9 mouse cellular contexts compared by ENCODE assay signal in the genomic region with DNA sequence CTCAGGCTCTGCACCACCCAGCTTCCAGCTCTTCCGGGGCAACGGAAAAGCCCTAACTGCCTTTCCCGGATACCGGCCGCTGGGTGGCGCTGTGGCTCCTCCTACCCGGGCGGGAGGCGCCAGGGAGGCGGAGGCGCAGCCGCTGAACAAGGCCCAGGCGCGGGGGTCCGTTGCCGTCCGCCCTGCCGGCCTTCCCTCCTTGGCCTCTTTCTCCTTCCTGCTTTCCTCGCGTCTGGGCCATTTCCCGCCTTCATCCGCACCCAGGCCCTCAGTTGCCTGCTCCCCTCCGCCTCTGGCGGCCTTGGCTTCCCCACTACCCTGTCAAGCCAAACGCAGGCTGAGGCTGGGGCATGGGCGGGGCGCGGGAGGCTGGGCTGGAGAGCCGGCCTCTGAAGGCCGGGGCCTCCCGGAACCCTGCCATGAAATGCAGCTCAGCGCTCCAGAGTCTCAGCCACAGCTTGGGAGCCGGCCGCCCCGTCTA. TPM values are rescaled to one million over a fixed set of nuclear protein-coding genes. Genes with fewer than 3 reads are reported as not detected.
DNase-seq lines count a peak whose midpoint lies in the region; ATAC-seq lines count a peak whose summit lies in the region.
"Had no signal": no experiment of that assay in that cellular context is flagged by ENCODE, and none has a peak within 500 bp of the region (broad histone marks: within the 10 kb centered on the region; RNA-seq: fewer than 3 reads in every experiment).

No protein-coding gene starts in this region.

- peaks cover 11% of the 10 kb centered on the region for H3K27me3 ChIP-seq in heart, embryonic 15.5 days
- peaks cover 2% of the 10 kb centered on the region; the same call in 1 of the 2 replicates for H3K27me3 ChIP-seq in liver, embryonic 16.5 days (ENCODE audit: control insufficient read depth, insufficient read depth, low read depth, low read length)
- H3K27me3 ChIP-seq in neural tube, embryonic 13.5 days, result peaks cover 63% of the 10 kb centered on the region

- DNase-seq in 3T3-L1 (ENCODE audit: low read depth, low spot score), result peak; percentile 32
- DNase-seq in adrenal gland, postnatal 36 days, result peak; percentile 84 to 86
- DNase-seq in fibroblast of lung, adult 2 months (ENCODE audit: low read depth), result peak; percentile 6
- peak; percentile 83 for DNase-seq in kidney, postnatal 10 days
- peak; percentile 81 for DNase-seq in testis, postnatal 14 days (ENCODE audit: low spot score)

- peak; percentile 84 for ATAC-seq in heart, embryonic 15.5 days (replicated peaks; ENCODE audit: insufficient number of reproducible peaks, insufficient read depth, low FRiP score, low read depth)
- peak; percentile 74 for ATAC-seq in liver, embryonic 16.5 days (ENCODE audit: low read depth)
- ATAC-seq in neural tube, embryonic 13.5 days (ENCODE audit: low read depth), result peak; percentile 79
- ATAC-seq: Patski had no signal

- WGBS in heart, embryonic 15.5 days, result 17% methylated on average over 31 of the region's 35 CpGs
- WGBS in liver, embryonic 16.5 days (ENCODE audit: insufficient replicate concordance), result 10% methylated on average over 34 of the region's 35 CpGs
- WGBS in neural tube, embryonic 13.5 days, result 12% methylated on average over 35 of the region's 35 CpGs

- H3K27ac ChIP-seq in heart, embryonic 15.5 days, result peak overlapping the region; percentile 58; the same call in 1 of the 2 replicates
- H3K27ac ChIP-seq in liver, embryonic 16.5 days (ENCODE audit: low read length), result no peak overlapping the region
- H3K27ac ChIP-seq in neural tube, embryonic 13.5 days (replicated peaks), result peak overlapping the region; percentile 38; the same call in 1 of the 2 replicates

- no peaks in the 10 kb centered on the region for H3K36me3 ChIP-seq in heart, embryonic 15.5 days
- no peaks in the 10 kb centered on the region for H3K36me3 ChIP-seq in liver, embryonic 16.5 days (ENCODE audit: control insufficient read depth, insufficient read depth)
- no peaks in the 10 kb centered on the region for H3K36me3 ChIP-seq in neural tube, embryonic 13.5 days

- H3K9me3 ChIP-seq in heart, embryonic 15.5 days (replicated peaks), result no peaks in the 10 kb centered on the region
- no peaks in the 10 kb centered on the region for H3K9me3 ChIP-seq in liver, embryonic 16.5 days (replicated peaks; ENCODE audit: control insufficient read depth, low read length)
- H3K9me3 ChIP-seq in neural tube, embryonic 13.5 days, result no peaks in the 10 kb centered on the region

- H3K9ac ChIP-seq in heart, embryonic 15.5 days, result peak overlapping the region; percentile 56
- H3K9ac ChIP-seq in liver, embryonic 16.5 days (ENCODE audit: low read depth, low read length), result peak overlapping the region; percentile 45; the same call in 1 of the 2 replicates
- H3K9ac ChIP-seq in neural tube, embryonic 13.5 days, result peak overlapping the region; percentile 58

- H3K4me3 ChIP-seq in heart, embryonic 15.5 days, result peak overlapping the region; percentile 51
- peak overlapping the region; percentile 53 for H3K4me3 ChIP-seq in liver, embryonic 16.5 days (ENCODE audit: low read depth, low read length)
- peak overlapping the region; percentile 29 for H3K4me3 ChIP-seq in neural tube, embryonic 13.5 days

- H3K4me2 ChIP-seq in heart, embryonic 15.5 days, result peak overlapping the region; percentile 68
- H3K4me2 ChIP-seq in liver, embryonic 16.5 days (ENCODE audit: low read depth, low read length), result peak overlapping the region; percentile 50
- peak overlapping the region; percentile 48 for H3K4me2 ChIP-seq in neural tube, embryonic 13.5 days

- no peaks in the 10 kb centered on the region for H3K4me1 ChIP-seq in heart, embryonic 15.5 days (replicated peaks)
- no peaks in the 10 kb centered on the region for H3K4me1 ChIP-seq in liver, embryonic 16.5 days (ENCODE audit: control insufficient read depth, low read depth, low read length)
- no peaks in the 10 kb centered on the region for H3K4me1 ChIP-seq in neural tube, embryonic 13.5 days (replicated peaks)

RNA-seq across cellular contexts. Expression of gene Tmem28, which starts 32.5 kb away (rescaled TPM):
- 1 to 10 TPM; 2.0 to 2.4 TPM for total RNA-seq in adrenal gland, postnatal 36 days (2021)
- polyA plus RNA-seq in heart, embryonic 15.5 days (2015; fragmentation: Nextera tagmentation; extraction: Ambion mirVana), result 0.04 TPM in 1 of 2 replicates, not detected in the other
- not detected in 2 replicates for polyA plus RNA-seq in liver, embryonic 16.5 days (2015; fragmentation: Nextera tagmentation; extraction: Ambion mirVana)
- polyA plus RNA-seq in neural tube, embryonic 13.5 days (2015; fragmentation: Nextera tagmentation; extraction: Ambion mirVana), result 0.99 and 1.5 TPM in 2 replicates
- polyA plus RNA-seq: Patski had no signal

Comparison
In these comparisons a context has a peak if more than half of its experiments do, and no peak if none do; other contexts are left out.
1. DNase-seq: peak in every context shown above with its lines; median percentile 85 in adrenal gland, postnatal 36 days; 83 in kidney, postnatal 10 days; 81 in testis, postnatal 14 days; 32 in 3T3-L1; 6 in fibroblast of lung, adult 2 months.